Mouse (Mus musculus) embryonic facial prominence, embryonic 15.5 days (tissue): ENCODE measurements around the gene Ptms. TPM values are rescaled to one million over a fixed set of nuclear protein-coding genes. Genes with fewer than 3 reads are reported as not detected.

Source experiments
- ATAC-seq: fragments of 200-750 bp; cut with Nextera tagmentation; 2 replicates; pipeline ENCODE4 v1.8.0; 2017; ENCODE audit warnings: low read depth, moderate TSS enrichment; ENCODE audit not compliant: insufficient number of reproducible peaks, low FRiP score, low TSS enrichment
- H3K27ac ChIP-seq: fragments of 300-500 bp; sonication (generic); replicated peaks from 2 replicates; pipeline ENCODE4 v1.5.1; 2015; ENCODE audit warnings: mild to moderate bottlenecking, inconsistent platforms
- H3K27me3 ChIP-seq: fragments of 300-500 bp; sonication (generic); 2 replicates; pipeline ENCODE4 v1.6.1; 2015; ENCODE audit warnings: inconsistent platforms
- H3K36me3 ChIP-seq: fragments of 300-500 bp; sonication (generic); 2 replicates; pipeline ENCODE4 v1.6.1; 2015; ENCODE audit warnings: mild to moderate bottlenecking, inconsistent platforms
- H3K4me1 ChIP-seq: fragments of 300-500 bp; sonication (generic); 2 replicates; pipeline ENCODE4 v1.6.1; 2015; ENCODE audit warnings: inconsistent platforms
- H3K4me2 ChIP-seq: fragments of 300-500 bp; sonication (generic); replicated peaks from 2 replicates; pipeline ENCODE4 v1.6.1; 2015; ENCODE audit warnings: mild to moderate bottlenecking, inconsistent platforms
- H3K4me3 ChIP-seq: fragments of 300-500 bp; sonication (generic); replicated peaks from 2 replicates; pipeline ENCODE4 v1.5.1; 2015; ENCODE audit warnings: mild to moderate bottlenecking, inconsistent platforms
- H3K9ac ChIP-seq: fragments of 300-500 bp; sonication (generic); 2 replicates; pipeline ENCODE4 v1.6.1; 2015; ENCODE audit warnings: inconsistent platforms
- H3K9me3 ChIP-seq: fragments of 300-500 bp; sonication (generic); replicated peaks from 2 replicates; pipeline ENCODE4 v1.6.1; 2016; ENCODE audit warnings: inconsistent platforms
- WGBS: fragments of 180-500 bp; shearing (Covaris S2); methylation state at CpG from one replicate; pipeline ENCODE4 v1.1.7; 2015; 5-methylcytosine and 5-hydroxymethylcytosine counted together
- polyA plus RNA-seq: library from polyadenylated mRNA; unstranded; fragments of >200 nt; fragmentation: Nextera tagmentation; extraction: Ambion mirVana; gene quantifications from 2 replicates; pipeline ENCODE4 v1.2.1, GENCODE M21; 2015

Ptms gene
- polyA plus RNA-seq, 1 experiment from 2014 or later = 368 TPM

DNA sequence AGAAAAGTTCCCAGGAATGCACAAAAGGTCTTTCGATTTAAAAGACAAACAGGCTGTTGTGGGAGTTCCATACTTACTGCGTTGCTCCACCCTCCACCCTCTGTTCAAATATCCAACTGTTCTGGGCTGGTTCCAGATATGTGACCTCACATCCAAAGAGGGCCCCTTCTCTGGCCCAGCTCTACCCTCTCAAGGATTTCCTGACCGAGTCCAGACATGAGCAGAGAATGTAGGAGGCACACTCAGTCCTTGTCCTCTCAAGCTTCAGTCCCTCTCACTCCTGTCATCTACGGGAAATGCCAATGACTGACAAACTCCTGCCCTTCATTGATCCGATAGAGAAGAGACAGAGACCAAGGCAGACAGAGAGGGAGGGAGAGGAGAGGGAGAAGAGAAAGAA lies 6.0 kb upstream of the Ptms start:
- Histone ChIP-seq H3K27me3 (no peaks in the 10 kb centered on the region), H3K4me3 (no peak overlapping the region; the same call in 1 of the 2 replicates), H3K4me1 (peaks cover 36% of the 10 kb centered on the region), H3K27ac (peak overlapping the region; percentile 68), H3K9ac (no peak overlapping the region), H3K36me3 (no peaks in the 10 kb centered on the region), H3K9me3 (no peaks in the 10 kb centered on the region), H3K4me2 (peak overlapping the region; percentile 10; the same call in 1 of the 2 replicates)
- 29% methylated on average over 5 of the region's 5 CpGs for WGBS
- no peak for ATAC-seq

DNA sequence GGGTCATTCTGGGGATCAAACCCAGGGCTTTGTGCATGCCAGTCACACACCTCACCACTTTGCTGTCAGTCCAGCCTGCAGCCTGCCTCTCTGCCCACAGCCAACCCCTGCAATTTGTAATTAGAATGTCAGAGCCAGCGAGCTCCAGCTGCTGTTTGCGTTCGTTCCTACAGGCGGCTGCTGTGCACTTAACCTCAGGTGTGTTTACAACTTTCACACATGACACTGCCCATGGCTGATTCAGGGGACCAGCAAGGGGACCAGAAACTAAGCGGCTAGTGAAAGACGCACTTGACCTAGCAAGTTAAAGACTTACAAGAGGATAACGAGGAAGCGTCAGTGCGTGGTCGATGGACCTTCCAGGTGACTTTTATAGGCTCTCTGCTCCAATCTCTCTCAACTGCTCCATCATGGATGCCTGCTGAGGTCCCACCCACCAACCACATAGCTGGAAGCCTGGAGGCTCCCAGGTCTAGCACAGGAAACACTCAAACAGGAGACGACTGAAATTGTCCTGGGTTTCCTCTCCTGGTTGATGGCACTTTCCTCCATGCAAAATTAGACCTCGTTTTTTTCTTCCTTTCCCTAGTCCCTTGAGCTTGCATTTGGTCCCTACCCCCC lies 5.4 kb upstream of the Ptms start:
- Histone ChIP-seq H3K4me2 (peak overlapping the region; percentile 10), H3K36me3 (no peaks in the 10 kb centered on the region), H3K27me3 (no peaks in the 10 kb centered on the region), H3K9ac (no peak overlapping the region), H3K27ac (peak overlapping the region; percentile 68), H3K9me3 (no peaks in the 10 kb centered on the region), H3K4me1 (peaks cover 39% of the 10 kb centered on the region), H3K4me3 (no peak overlapping the region; the same call in 1 of the 2 replicates)
- no peak for ATAC-seq
- 33% methylated on average over 12 of the region's 12 CpGs for WGBS

DNA sequence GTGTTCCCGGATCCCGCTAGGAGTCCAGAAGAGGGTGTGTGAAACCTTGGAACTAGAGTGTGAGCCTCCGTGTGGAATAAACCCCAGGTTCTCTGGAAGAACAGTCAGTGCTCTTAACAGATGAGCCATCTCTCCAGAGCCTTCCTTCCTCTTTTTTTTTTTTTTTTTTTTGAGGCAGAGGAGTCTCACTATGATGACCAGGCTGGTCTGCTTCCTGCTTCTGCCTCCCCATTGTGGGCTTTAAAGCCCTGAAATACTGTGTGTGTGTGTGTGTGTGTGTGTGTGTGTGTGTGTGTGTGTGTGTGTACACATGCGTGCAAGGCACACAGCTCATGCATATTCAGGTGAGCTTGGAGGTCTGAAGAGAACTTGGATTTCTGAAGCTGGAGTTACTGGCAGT lies 1.6 kb upstream of the Ptms start:
- Histone ChIP-seq H3K27me3 (no peaks in the 10 kb centered on the region), H3K4me2 (no peak overlapping the region), H3K4me1 (peaks cover 47% of the 10 kb centered on the region), H3K9ac (no peak overlapping the region), H3K4me3 (no peak overlapping the region), H3K36me3 (no peaks in the 10 kb centered on the region), H3K9me3 (no peaks in the 10 kb centered on the region), H3K27ac (peak overlapping the region; percentile 100)
- 62% methylated on average over 4 of the region's 4 CpGs for WGBS
- ATAC-seq = no peak

DNA sequence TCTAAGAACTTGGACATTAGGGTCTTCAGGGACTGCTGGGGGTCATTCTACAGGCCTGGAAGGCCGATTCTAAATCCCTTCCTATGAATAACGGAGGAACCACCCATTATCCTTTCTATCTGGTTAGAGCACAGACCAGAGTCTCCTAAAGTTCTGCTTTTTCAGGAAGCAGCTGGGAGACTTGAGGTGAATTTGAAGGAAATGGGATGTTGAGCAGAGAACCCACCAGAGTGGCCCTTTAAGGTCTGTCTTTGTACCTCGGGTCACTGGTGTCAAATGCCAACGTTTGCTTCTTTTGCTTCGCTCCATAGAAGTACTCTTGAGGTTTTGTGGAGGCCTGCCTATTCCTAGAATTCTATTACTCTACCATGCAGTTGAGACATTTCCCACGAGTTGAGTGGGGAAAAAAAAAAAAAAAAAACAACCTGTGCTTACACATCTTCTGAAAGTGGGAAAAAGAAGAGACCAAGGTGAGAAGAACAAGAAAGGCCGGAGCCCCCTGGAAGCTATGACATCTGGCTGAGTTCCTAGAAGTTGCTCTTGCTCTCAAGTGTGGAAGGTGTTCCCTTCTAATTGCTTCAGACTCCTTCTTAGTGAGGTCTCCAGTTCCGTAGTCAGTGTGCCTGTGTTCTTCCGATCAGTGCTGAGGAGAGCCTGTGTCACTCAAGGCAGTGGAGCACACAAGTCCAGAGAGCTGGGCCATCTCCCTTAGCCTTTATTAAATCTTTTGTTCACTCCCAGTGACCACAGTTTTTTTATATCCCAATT lies 599 bp upstream of the Ptms start:
- peak overlapping the region; percentile 89 for H3K4me2 ChIP-seq
- WGBS = 28% methylated on average over 9 of the region's 9 CpGs
- no peak overlapping the region for H3K9ac ChIP-seq
- H3K9me3 ChIP-seq = no peaks in the 10 kb centered on the region
- no peaks in the 10 kb centered on the region for H3K27me3 ChIP-seq
- no peak for ATAC-seq
- H3K27ac ChIP-seq = peak overlapping the region; percentile 100
- peaks cover 47% of the 10 kb centered on the region for H3K4me1 ChIP-seq
- peak overlapping the region; percentile 89 for H3K4me3 ChIP-seq
- no peaks in the 10 kb centered on the region; the same call in 1 of the 2 replicates for H3K36me3 ChIP-seq

DNA sequence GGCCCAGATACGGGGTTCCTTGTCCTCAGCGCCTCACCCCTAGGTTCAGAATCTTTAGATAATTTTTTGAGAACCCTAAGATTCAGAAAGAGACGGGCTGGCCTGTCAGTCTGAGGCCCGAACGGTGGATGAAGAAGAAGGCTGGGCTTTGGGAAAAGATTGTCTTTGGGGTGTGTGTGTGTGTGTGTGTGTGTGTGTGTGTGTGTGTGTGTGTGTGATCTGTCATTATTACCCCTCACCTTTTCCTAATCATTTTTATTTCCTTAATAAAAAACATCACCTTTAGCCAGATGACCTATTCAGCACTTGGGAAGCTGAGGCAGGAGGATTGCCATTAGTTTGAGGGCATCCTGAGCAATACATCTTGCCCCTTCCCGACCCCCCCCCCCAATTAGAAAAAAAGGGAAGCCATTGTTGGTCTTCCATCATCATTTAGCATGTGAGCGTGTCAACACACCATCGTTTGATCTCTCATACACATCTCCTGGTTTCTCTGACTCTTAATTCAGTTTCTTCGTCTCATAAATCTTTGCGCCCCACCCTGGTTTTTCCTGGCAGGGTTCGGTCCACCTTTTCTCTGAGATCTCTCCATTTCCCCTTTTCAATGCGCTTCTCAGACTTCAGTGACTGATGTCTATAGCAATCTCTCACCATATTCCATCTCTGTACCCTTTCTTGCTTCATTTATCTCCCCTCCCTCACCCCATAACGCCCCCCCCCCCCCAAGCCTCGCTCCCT lies 844 bp downstream of the Ptms start:
- peak overlapping the region; percentile 89 for H3K4me3 ChIP-seq
- H3K27me3 ChIP-seq = no peaks in the 10 kb centered on the region
- WGBS = 22% methylated on average over 13 of the region's 14 CpGs
- no peaks in the 10 kb centered on the region for H3K9me3 ChIP-seq
- H3K27ac ChIP-seq = peak overlapping the region; percentile 100
- peaks cover 55% of the 10 kb centered on the region for H3K4me1 ChIP-seq
- H3K9ac ChIP-seq = 0 out of 2 replicates have a peak overlapping the region, but pooled peaks have one; percentile 100
- H3K36me3 ChIP-seq = peaks cover 11% of the 10 kb centered on the region
- no peak for ATAC-seq
- H3K4me2 ChIP-seq = peak overlapping the region; percentile 89

DNA sequence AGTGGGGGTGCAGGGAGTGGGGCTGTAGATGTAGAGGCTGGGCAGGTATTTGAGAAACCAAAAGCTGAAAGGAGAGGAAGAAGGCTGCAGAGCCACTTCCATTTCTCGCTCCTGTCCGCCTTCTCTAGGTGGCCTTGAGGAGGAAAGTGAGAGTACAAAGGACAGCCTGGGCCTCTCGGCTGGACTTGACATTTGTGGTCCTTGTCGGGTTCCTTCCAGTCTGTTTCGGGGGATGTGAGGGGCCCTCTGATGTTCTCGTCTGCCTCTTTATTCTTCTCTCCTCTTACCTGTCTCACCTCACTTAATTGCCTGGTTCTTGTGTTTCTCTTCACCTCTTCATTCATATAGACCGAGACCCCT lies 1.6 kb downstream of the Ptms start:
- Histone ChIP-seq H3K9me3 (no peaks in the 10 kb centered on the region), H3K27me3 (no peaks in the 10 kb centered on the region), H3K4me1 (peaks cover 62% of the 10 kb centered on the region), H3K36me3 (peaks cover 18% of the 10 kb centered on the region), H3K4me2 (peak overlapping the region; percentile 89), H3K9ac (peak overlapping the region; percentile 100), H3K27ac (peak overlapping the region; percentile 100), H3K4me3 (peak overlapping the region; percentile 89)
- 11% methylated on average over 7 of the region's 7 CpGs for WGBS
- no peak for ATAC-seq

DNA sequence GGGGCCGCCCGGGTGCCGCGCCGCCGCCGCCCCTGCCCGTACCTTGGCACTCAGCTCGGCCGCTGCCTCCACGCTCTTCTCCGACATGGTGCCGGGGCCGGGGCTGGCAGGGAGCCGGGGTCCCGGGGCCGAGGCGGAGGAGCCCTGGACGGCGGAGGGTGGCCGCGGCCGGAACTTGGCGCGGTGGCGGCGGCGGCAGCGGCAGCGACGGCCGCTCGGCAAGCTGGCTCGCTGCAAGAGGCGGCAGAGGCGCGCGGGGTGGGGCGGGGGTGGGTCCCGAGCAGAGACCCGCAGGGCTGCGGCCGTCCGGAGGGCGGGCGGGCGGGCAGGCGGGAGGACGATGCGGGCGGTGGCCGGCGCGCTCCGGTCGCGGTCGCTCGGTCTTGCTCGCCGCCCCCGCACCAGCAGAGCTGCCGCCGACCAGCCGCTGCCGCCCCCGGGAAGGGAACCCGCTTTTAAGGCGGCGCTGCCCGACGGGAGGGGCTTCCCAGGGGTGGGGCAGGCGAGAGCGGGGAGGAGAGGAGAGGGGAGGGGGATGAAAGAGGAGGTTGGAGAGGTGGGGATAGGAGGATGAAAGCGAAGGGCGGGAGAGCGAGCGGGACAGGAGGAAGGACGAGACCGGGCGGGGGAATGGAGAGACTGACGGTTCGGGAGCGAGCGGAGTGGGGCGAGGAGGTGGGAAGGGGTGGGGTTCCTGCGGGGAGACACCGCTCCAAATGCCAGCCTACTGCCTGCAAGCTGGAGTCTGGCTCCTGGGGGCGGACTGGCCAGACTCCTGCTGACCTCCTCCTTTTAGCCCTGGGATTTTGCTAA lies 2.2 kb downstream of the Ptms start:
- peak overlapping the region; percentile 89 for H3K4me3 ChIP-seq
- ATAC-seq = peak; percentile 84
- no peaks in the 10 kb centered on the region for H3K27me3 ChIP-seq
- peaks cover 65% of the 10 kb centered on the region for H3K4me1 ChIP-seq
- peak overlapping the region; percentile 100 for H3K9ac ChIP-seq
- H3K4me2 ChIP-seq = peak overlapping the region; percentile 89
- WGBS = under 1% methylated on average over 65 of the region's 89 CpGs
- peaks cover 24% of the 10 kb centered on the region for H3K36me3 ChIP-seq
- H3K9me3 ChIP-seq = no peaks in the 10 kb centered on the region
- peak overlapping the region; percentile 100 for H3K27ac ChIP-seq

DNA sequence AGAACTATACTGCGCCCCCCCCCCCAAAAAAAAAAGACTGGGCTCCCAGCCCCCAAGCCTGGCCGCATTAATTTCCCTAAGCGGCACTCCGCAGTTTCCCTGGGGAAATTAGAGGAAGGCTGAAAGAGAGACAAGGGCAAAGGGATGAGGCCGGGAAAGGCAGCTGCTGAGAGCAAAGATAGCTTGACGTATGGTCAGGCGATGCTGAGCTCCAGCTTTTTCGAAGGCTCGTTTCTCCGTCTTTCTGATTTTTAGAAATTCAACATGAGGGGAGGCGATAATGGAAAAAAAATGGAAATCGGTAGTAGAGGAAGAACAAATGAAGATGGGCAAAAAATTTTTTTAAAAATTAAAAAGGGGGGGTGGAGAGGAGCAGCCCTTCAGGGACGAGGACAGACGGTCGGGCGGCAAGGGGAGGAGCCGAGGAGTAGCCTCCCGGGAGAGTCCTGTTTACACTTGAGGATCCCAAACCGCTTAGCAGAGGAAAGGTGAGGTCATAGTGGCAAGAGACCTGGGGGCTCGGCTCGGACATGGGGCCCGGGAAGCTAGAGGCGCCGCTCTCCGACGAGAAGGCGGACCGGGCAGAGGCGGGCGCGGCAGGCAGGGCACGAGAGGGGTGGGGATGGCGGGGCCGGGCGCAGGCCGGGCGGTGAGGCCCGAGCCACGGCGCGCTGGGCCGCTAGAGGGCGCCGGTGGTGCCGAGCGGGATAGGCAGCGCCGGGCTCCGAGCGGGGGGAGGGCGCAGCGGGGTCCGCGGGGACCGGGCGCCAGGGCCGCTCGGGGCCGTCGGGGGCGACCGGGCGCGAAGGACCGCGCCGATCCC lies 3.0 kb downstream of the Ptms start:
- Histone ChIP-seq H3K9me3 (no peaks in the 10 kb centered on the region), H3K4me3 (peak overlapping the region; percentile 89), H3K27ac (peak overlapping the region; percentile 100), H3K4me2 (peak overlapping the region; percentile 89), H3K36me3 (peaks cover 25% of the 10 kb centered on the region), H3K9ac (peak overlapping the region; percentile 100), H3K27me3 (no peaks in the 10 kb centered on the region), H3K4me1 (peaks cover 67% of the 10 kb centered on the region)
- peak; percentile 74 for ATAC-seq
- under 1% methylated on average over 65 of the region's 67 CpGs for WGBS

DNA sequence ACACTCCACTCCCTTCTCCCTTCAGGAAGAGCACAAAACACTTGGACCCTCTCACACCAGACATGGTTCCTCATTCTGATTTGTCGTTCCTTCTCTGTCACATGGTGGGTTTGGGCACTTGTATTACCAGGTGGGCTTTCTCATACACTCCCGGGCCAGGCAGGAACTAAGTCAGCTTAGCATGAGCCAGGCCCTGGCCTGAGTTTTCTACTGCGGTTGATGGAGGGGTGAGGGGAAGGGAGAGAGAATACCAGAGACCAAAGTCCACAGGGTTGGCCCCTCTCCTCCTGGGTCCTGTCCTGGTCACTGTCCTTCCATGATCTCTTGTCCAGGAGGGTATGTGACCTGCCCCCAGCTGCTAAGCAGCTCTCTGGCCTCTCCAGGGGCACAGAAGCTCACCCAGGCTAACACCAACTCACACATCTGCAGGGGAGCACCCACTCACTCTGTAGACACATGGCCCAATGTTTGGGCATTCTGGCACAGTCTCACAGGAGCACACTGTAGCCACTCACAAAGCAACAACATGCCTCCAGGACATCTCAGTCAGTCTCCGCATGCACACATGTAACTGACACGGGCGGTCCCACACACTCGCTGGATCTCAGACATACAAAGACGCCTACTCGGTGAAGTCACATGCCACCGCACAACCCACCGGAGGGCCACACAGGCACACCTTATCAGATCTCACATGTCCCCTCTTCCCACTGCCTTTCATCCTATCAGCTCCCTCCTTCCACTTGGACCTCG lies 3.8 kb downstream of the Ptms start:
- peak overlapping the region; percentile 100 for H3K27ac ChIP-seq
- H3K4me3 ChIP-seq = peak overlapping the region; percentile 89
- WGBS = 1% methylated on average over 12 of the region's 12 CpGs
- peak overlapping the region; percentile 100 for H3K9ac ChIP-seq
- H3K9me3 ChIP-seq = no peaks in the 10 kb centered on the region
- H3K4me1 ChIP-seq = peaks cover 65% of the 10 kb centered on the region
- H3K27me3 ChIP-seq = no peaks in the 10 kb centered on the region
- peak overlapping the region; percentile 89 for H3K4me2 ChIP-seq
- ATAC-seq = no peak
- H3K36me3 ChIP-seq = peaks cover 25% of the 10 kb centered on the region
